ENCODE assay signal across 12 mouse cellular contexts in the genomic region with DNA sequence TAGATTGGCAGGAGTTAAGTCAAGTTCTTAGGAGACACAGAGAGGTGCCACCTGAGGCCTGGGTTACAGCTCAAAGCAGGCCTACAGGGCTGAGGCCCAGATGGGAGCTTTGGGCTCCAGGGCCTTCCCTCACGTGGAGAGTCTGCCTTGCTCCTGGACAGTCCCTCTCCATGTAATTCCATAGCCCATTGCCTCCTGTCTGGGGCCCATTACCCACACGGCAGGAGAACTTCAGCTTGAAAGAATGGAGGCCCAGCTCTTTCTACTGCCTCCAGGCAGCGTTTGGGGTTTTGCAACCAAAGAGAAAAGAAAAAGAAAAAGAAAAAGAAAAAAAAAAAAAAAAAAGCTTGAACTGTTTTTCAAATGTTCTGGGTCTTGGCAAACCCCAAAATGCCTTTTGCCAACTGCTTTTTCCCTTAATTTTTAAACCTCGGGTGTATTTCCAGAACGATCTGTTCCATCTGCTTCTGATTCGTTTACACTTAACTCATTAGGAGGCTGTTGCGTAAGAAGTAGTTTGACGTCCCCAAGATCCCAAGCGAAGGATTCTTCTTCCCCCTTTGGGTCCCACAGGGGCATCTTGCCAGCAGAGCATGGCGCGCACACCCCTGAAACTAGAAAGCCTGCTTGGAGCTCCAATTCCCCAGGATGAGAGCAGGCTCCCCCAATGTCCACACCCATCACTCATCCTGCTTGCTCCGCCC.
DNase-seq lines count a peak whose midpoint lies in the region; ATAC-seq lines count a peak whose summit lies in the region.
"Had no signal": no experiment of that assay in that cellular context is flagged by ENCODE, and none has a peak within 500 bp of the region (broad histone marks: within the 10 kb centered on the region; RNA-seq: fewer than 3 reads in every experiment).

No protein-coding gene starts in this region.

- H3K4me2 ChIP-seq in forebrain, embryonic 15.5 days (replicated peaks) = no peak overlapping the region
- no peak overlapping the region for H3K4me2 ChIP-seq in forebrain, embryonic 12.5 days
- H3K4me2 ChIP-seq: hindbrain, embryonic 13.5 days; liver, embryonic 11.5 days had no signal

- H3K27me3 ChIP-seq in forebrain, embryonic 15.5 days = no peaks in the 10 kb centered on the region
- H3K27me3 ChIP-seq in forebrain, embryonic 12.5 days = peaks cover 6% of the 10 kb centered on the region
- H3K27me3 ChIP-seq in limb, embryonic 10.5 days (ENCODE audit: low read depth, poor library complexity, severe bottlenecking) = peaks cover 69% of the 10 kb centered on the region

- ATAC-seq in forebrain, embryonic 15.5 days (replicated peaks) = no peak
- no peak for ATAC-seq in forebrain, embryonic 12.5 days (ENCODE audit: low FRiP score)

- peaks cover 52% of the 10 kb centered on the region for H3K4me1 ChIP-seq in forebrain, embryonic 15.5 days
- H3K4me1 ChIP-seq in forebrain, embryonic 12.5 days = peaks cover 23% of the 10 kb centered on the region
- peaks cover 57% of the 10 kb centered on the region for H3K4me1 ChIP-seq in limb, embryonic 10.5 days

- no peaks in the 10 kb centered on the region for H3K9me3 ChIP-seq in forebrain, embryonic 15.5 days
- H3K9me3 ChIP-seq in forebrain, embryonic 12.5 days = no peaks in the 10 kb centered on the region
- no peaks in the 10 kb centered on the region for H3K9me3 ChIP-seq in limb, embryonic 10.5 days (replicated peaks)
- H3K9me3 ChIP-seq: hindbrain, embryonic 13.5 days had no signal

- DNase-seq in ovary, postnatal 36 days (ENCODE audit: low spot score) = peak; percentile 24
- no peak for DNase-seq in ovary, postnatal 14 days (ENCODE audit: low spot score)
- peak; percentile 32 for DNase-seq in limb, embryonic 10.5 days (ENCODE audit: low spot score)
- DNase-seq in T-cell, adult 2 months (ENCODE audit: low spot score) = no peak
- no peak for DNase-seq in urinary bladder, postnatal 25 days (ENCODE audit: low spot score)
- no peak for DNase-seq in urinary bladder, adult 18-20 months (ENCODE audit: low spot score in 2 of 2)
- DNase-seq: embryo, embryonic 11 days had no signal

- no peak overlapping the region for H3K9ac ChIP-seq in forebrain, embryonic 15.5 days (replicated peaks)
- no peak overlapping the region for H3K9ac ChIP-seq in forebrain, embryonic 12.5 days
- H3K9ac ChIP-seq: hindbrain, embryonic 13.5 days had no signal

- H3K36me3 ChIP-seq in forebrain, embryonic 15.5 days = no peaks in the 10 kb centered on the region
- H3K36me3 ChIP-seq in forebrain, embryonic 12.5 days (replicated peaks) = no peaks in the 10 kb centered on the region
- H3K36me3 ChIP-seq in limb, embryonic 10.5 days = no peaks in the 10 kb centered on the region
- H3K36me3 ChIP-seq: hindbrain, embryonic 13.5 days had no signal

- H3K4me3 ChIP-seq in forebrain, embryonic 15.5 days = no peak overlapping the region
- H3K4me3 ChIP-seq in forebrain, embryonic 12.5 days (replicated peaks) = no peak overlapping the region
- H3K4me3 ChIP-seq in limb, embryonic 10.5 days = no peak overlapping the region
- H3K4me3 ChIP-seq: hindbrain, embryonic 13.5 days had no signal

- WGBS in forebrain, embryonic 15.5 days = 54% methylated on average over 12 of the region's 12 CpGs
- 80% methylated on average over 12 of the region's 12 CpGs for WGBS in forebrain, embryonic 12.5 days
- 67% methylated on average over 12 of the region's 12 CpGs for WGBS in limb, embryonic 10.5 days

- H3K27ac ChIP-seq in forebrain, embryonic 15.5 days (replicated peaks) = peak overlapping the region; percentile 35
- no peak overlapping the region for H3K27ac ChIP-seq in forebrain, embryonic 12.5 days
- no peak overlapping the region for H3K27ac ChIP-seq in limb, embryonic 10.5 days
- H3K27ac ChIP-seq: hindbrain, embryonic 13.5 days; kidney, postnatal 0 days had no signal

Comparison
In these comparisons a context has a peak if more than half of its experiments do, and no peak if none do; other contexts are left out.
1. DNase-seq: peak in ovary, postnatal 36 days (single experiment) and limb, embryonic 10.5 days (single experiment); none in ovary, postnatal 14 days (single experiment), T-cell, adult 2 months (single experiment), urinary bladder, postnatal 25 days (single experiment) and urinary bladder, adult 18-20 months (0 of 2).